Mouse (Mus musculus): ENCODE results near the gene Zfp326. TPM values are rescaled to one million over a fixed set of nuclear protein-coding genes. Genes with fewer than 3 reads are reported as not detected.
"Not testable (repeated sequence)": the region's sequence is repeated elsewhere in the genome, so short reads cannot be mapped to it uniquely, and the experiment has no call there.

Zfp326 gene
- 1 to 10 TPM; 8.3 to 8.5 TPM for total RNA-seq (2021)
- long read RNA-seq, experiment 1, partial matches to known transcripts = 0 of 4 reads
- long read RNA-seq, experiment 1, other reads (novel, unspliced or antisense) = 4 of 4 reads
- long read RNA-seq, experiment 2, partial matches to known transcripts = 0 of 4 reads
- long read RNA-seq, experiment 2, other reads (novel, unspliced or antisense) = 4 of 4 reads

DNA sequence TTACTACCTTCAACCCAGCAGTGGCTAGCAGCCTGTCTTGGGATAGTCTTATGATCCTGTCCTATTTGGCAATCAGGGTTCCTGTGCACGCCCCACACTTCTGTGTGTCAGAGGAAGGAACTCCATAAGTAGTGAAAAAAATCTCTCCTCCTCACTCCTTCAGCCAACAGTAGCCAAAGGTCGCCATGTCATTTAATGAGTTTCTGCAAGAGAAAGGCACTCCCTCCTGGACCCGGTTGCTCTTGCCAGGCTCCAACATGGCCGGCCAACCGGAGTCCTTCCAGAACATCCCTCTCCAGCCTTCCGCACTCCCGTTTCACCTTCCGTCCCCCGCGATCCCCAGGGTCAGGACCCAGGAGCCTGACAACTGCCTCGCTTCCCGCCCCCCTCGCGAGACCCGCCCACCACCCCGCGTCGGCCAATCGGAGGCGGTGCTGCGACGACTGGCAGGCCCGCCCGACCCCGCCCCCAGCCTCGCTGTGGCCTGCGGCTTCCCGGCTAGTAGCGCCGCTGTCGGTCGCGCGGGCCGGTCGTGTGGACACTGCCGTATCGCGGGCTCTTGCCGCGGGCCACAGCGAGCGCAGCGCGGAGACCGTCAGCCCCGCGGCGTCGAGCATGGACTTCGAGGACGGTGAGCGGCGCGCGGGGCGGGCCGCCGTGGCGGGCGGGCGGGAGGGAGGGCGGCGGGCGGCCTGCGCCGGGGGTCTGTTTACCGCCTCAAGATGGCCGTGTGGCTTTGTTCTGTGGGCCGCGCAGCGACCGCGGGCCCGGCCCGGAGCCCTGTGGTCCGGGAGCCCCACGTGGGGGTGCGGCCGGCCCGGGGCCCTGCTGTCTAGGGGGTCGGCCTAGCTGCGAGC is at the start of gene Zfp326:
TSS of gene Zfp326 (plus strand) at position 498 of the 857 bp plus-strand sequence.
- peak; percentile 95 for DNase-seq

GRCm38 (mm10) chr5:105826916-105827510 is 49.4 kb upstream of the Zfp326 start:
- no peak for DNase-seq

DNA sequence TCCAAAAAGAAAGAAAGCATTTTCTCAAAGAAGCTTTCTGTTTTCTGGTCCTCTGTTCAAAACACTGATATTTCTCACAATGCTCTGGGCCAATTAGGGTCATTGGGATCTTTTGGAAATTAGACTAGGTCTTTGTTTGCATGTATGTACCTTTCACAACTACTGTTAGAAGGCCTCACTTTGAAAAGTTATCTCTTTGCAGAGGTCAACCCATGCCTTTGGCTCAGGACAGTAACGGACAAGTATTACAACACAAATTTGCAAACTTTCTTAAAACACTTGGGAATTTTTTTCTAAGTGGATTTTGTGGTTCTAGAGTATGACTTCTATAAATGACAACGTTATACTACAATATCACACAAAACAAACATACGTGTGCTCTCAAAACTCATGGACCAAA is 48.3 kb upstream of the Zfp326 start:
- DNase-seq = no peak

DNA sequence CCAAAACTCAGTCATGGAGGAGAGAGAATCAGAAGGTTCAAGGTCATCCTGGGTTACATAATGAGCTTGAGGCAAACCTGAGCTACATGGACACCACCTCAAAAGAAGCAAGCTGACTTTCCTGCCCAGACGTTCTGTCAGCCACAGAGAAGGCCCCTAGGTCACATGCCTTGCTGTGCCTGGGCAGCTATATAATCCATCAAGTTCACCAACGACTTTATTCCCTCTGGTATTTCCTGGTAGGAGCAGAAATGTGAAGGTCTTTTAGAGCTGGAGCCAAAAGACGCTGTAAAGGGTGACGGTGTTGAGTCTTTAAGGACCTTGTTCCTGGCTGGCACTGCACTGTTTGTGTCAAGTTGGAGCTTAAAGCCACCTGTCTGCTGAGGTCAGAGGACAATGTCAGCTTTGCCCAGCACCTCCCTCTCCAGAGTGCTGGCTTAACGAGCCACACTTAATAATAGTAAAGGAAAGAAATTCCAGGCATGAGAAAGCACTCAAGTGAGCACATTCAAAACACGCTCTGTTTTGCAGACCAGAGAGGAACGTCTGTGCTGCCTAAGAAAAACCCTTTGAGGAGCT is 47.3 kb upstream of the Zfp326 start:
- DNase-seq = no peak

DNA sequence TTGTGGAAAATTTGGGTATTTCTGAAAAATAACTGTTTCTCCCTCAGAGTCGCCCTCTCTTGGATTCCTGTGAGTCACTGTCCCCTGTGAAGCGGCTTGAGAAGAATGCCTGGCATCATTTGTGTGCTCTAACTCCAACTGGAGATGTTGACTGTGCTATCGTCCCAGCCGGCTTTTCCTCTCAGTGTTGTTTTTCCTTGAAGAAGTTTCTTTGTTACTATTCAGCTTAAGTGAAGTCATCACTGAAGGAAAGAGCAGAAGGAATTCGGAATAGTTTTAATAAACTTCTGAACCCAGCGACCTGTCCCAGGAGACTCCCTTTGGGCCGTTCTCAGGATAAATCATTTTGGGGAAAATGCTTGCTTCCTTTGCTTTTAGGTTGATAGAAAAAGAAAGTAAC is 44.2 kb upstream of the Zfp326 start:
- DNase-seq = peak; percentile 59

DNA sequence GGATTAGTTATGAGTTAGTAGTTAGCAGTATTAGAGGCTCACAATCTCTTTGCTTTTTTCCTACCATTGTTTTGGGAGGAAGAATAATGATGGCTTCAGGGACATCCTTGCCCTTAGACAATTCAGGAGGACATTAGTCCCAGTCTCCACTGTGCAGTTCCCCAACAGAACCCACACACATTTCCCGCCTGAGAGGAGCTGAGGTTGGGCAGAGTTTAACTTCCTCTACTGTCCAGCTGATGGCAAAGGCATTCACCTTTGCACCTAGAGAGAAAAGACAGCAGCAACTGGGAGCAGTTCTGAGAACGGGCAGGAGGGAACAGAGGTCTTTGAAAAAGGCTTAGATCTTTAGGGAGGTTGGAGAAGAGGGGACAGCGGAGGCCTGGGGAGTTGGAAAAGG is 42.4 kb upstream of the Zfp326 start:
- DNase-seq = no peak

DNA sequence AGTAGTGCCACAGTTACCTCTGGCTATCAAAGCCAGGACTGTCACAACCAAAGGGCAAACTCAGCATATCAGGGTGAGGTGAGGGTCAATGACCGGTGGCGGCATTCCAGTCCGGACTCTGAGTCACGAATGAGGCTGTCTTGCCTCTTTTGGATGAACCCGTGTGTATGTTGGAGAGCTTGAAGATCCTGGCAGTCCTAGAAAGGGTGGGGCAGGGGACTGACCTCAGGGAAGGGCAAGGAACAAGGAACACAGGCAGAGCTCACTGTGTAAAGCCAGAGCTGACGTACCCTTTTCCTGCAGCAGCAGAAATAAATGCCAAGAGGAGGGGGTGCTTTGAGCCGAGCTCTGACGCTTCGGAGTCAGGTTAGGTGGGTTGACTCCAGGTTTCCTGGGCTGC is 40.4 kb upstream of the Zfp326 start:
- DNase-seq = peak; percentile 68

DNA sequence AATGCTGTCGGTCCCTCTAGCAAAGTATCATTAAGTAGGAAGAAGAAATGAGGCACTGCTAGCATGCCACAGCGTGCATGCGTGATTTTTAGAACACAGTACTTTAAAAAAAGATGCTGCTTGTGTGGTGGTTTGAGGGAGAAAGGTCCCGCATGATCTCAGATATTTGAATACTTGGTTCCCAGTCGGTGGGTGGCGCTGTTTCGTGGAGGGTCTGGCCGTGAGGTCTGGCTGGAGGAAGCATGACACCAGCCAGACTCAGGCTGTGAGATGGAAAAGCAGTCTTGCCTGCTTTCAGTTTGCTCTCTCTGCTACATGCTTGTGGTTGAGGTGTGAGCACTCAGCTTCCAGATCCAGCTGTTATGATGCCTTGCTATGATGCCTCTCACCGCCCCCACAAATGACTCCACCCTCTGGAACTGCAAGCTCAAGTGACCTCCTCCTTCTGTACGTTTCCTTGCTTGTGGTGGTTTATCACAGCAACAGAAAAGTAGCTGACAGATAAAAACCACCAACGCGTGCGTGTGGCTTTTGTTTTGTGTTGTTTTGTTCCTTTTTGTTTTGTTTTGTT is 36.5 kb upstream of the Zfp326 start:
- DNase-seq = no peak

DNA sequence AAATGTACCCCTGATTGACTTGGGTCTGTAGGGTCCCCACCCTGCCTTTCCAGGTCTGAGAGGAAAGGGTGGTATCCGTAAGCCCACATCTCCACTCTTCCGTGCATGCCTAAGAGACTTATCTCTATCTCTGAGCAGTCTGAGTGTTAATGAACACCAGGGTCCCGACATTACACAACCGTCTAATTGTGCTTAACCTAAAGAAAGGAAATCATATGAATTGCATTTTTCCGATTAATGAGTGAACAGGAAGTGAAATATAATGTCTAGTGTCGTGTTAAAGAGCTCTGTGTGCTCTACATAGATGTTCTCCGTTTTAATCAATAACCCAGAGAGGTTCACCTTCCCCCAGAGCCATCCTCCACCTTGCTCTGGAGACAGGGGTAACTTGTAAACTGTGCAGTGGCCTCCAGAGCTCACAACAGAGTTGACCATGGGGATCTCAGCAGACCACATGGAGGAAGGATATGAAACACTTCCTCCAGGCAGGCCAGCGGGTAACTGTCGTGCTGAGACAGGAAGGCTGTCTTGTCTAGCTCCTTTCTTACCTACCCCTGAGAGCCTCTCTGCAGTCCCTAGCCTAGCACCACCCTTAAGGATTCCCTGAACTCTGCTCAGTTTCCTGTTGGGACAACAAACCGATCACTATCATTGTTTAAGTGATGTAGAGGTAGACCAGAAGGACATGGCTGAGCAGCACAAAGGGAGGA is 32.2 kb upstream of the Zfp326 start:
- DNase-seq = no peak

GRCm38 (mm10) chr5:105845041-105845440 is 31.3 kb upstream of the Zfp326 start:
- DNase-seq = no peak

GRCm38 (mm10) chr5:105847726-105848125 is 28.6 kb upstream of the Zfp326 start:
- no peak for DNase-seq

DNA sequence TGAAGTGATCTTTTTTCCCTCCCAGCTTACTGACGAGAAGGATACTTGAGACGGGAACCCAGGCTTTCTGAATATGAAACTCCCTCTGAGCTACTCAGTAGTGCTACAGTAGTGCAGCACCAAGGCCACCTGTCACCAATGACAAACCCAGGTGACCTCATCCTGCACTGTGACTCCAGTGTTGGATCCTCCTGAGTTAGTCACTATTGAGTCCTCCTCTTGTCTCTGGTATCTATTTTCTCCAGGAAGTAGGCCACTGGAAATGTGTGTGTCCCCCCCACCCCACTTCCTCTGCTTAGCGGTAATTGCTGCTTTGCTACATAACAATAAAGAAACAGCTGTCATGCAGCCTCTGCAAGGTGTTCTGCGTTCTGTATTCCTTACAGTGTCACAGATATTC is 27.1 kb upstream of the Zfp326 start:
- no peak for DNase-seq

DNA sequence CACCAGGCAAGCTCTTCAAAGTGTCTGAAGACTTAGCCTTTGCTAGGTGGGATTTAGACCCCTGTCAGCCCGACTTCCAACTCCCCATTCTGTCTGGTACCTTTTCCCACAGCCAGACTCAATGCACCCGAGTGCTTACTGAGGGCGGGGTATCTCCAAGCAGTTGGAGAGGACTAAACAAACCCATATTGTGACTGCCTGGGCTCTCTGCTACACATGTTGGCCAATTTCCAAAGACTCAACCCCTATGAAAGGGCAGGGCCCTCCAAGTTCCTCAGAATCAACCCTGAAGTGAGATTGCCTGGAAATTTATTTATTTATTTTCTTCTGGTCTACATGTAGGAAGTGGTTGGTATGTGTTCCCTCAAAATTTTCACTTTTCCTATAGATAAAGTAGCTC is 26.7 kb upstream of the Zfp326 start:
- DNase-seq = no peak

DNA sequence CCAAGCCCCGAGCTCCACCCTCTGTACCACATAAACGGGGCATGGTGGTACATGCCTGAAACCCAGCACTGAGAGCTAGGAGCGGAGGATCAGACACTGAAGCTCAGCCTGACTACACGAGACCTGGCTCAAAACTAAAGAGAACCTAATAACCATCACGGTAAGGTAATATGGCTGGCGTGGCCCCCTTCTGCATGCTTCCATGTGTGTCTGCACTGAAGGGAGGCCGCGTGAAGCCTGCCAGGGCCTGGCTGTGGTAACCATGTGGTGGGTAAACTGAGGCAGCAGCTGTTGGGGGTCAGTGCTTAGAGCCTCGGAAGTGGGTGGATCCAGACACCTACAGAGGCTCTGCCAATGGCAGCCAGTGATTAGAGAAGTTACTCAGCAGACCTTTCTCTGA is 23.1 kb upstream of the Zfp326 start:
- DNase-seq = no peak

DNA sequence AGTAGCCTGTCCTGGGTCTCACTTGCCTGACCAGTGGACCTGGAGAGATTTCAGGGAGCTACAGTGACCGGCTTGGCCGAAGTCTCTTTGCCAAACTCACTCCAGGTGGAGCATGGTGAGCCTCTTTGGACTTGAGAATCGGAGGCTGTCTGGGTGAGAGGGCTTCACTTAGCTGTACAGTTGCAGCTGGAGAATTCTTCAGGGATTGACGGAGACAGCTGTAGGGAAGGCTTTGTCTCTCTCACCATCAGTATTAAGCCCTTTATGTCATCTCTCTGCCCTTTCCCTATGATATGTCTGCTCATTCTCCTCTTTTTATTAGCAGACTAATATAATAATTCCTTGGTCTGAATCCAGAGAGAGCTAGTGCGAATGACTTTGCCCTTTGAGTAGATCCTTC is 18.9 kb upstream of the Zfp326 start:
- DNase-seq = no peak

GRCm38 (mm10) chr5:105858754-105859694 is 17.3 kb upstream of the Zfp326 start:
- peak; percentile 30 for DNase-seq

DNA sequence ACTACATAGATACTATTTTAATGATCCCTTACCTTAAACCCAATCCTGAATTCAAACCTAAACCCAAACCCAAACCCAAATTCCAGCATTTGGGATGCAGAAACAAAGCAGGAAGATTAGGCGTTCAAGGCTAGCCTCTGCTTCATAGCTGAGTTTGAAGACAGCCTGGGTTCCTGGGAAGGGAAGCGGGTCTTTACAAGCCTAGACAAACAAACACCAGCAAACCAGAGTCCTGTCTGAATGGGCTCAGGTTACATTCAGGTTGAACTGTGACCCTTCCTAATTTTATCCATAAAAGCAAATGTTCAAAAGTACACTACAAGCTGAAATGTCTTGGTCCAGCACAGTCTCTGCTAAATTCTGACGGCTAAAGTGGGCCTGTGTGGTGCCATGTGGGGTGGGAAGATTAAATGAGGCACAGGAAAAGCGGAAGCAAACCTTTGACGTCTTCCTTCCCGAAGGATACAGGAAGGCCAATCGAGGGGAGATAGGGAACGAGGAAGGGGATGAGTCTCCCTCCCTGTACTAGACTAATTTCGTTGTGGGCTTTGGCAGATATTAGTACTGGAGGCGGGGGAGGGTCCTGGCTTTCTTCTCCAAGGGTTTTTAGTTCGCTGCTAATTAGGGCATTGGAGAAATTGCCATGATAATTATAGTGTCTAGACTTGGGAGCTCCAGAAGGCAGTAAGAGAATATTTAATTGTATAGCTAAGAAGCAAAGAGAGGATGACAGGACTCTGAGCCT is 16.5 kb upstream of the Zfp326 start:
- no peak for DNase-seq

- no peak for DNase-seq
Measured at GRCm38 (mm10) chr5:105860461-105860835, 15.9 kb upstream of the Zfp326 start.

DNA sequence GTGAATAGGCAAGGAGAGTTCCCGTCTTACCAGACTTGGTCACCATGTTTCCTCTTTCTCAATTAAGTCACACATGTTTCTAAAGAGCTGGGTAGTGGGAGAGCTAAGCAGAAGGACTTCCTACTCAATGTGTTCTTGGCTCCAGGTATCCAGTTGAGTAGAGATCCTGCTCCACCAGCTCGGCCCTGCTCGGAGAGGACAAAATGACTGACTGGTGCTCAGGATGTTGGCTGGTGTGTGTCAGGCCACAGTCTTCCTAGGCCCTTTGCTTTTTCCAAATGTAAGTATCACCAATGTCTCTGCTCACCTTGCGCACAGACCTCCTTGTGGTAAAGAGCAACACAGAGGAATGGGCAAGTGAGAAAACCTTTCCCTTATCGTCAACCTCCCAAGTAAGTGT is 14.7 kb upstream of the Zfp326 start:
- no peak for DNase-seq

- not testable (repeated sequence) for DNase-seq
Measured at GRCm38 (mm10) chr5:105865110-105865628, 11.2 kb upstream of the Zfp326 start.
